Mouse (Mus musculus) embryonic facial prominence, embryonic 13.5 days (tissue): ENCODE measurements at regions not wholly inside any gene's neighbourhood (a gene's known extent, or its start where the extent isn't known, plus 50 kb on each side); places are given as distances from the start of the nearest gene placed in this dataset.
"Not testable (repeated sequence)": the region's sequence is repeated elsewhere in the genome, so short reads cannot be mapped to it uniquely, and the experiment has no call there.

Source experiments
- ATAC-seq: fragments of 200-750 bp; cut with Nextera tagmentation; 2 replicates; pipeline ENCODE4 v1.8.0; 2017; ENCODE audit warnings: low read depth; ENCODE audit not compliant: insufficient number of reproducible peaks, insufficient read depth, low FRiP score, low TSS enrichment
- H3K27ac ChIP-seq: fragments of 300-500 bp; sonication (generic); 2 replicates; pipeline ENCODE4 v1.5.1; 2015; ENCODE audit warnings: moderate library complexity, mild to moderate bottlenecking, inconsistent platforms
- H3K27me3 ChIP-seq: fragments of 300-500 bp; sonication (generic); 2 replicates; pipeline ENCODE4 v1.6.1; 2015; ENCODE audit warnings: mild to moderate bottlenecking, inconsistent platforms
- H3K36me3 ChIP-seq: fragments of 300-500 bp; sonication (generic); 2 replicates; pipeline ENCODE4 v1.6.1; 2015; ENCODE audit warnings: mild to moderate bottlenecking, inconsistent platforms
- H3K4me1 ChIP-seq: fragments of 300-500 bp; sonication (generic); 2 replicates; pipeline ENCODE4 v1.6.1; 2015; ENCODE audit warnings: inconsistent platforms
- H3K4me2 ChIP-seq: fragments of 300-500 bp; sonication (generic); 2 replicates; pipeline ENCODE4 v1.6.1; 2015; ENCODE audit warnings: moderate library complexity, mild to moderate bottlenecking, inconsistent platforms
- H3K4me3 ChIP-seq: fragments of 300-500 bp; sonication (generic); 2 replicates; pipeline ENCODE4 v1.5.1; 2015; ENCODE audit warnings: mild to moderate bottlenecking, inconsistent platforms
- H3K9ac ChIP-seq: fragments of 300-500 bp; sonication (generic); 2 replicates; pipeline ENCODE4 v1.6.1; 2015; ENCODE audit warnings: mild to moderate bottlenecking, inconsistent platforms
- H3K9me3 ChIP-seq: fragments of 300-500 bp; sonication (generic); 2 replicates; pipeline ENCODE4 v1.6.1; 2016; ENCODE audit warnings: inconsistent platforms
- WGBS: fragments of 180-500 bp; shearing (Covaris S2); methylation state at CpG from one replicate; pipeline ENCODE4 v1.1.7; 2015; ENCODE audit warnings: mixed read lengths; 5-methylcytosine and 5-hydroxymethylcytosine counted together

DNA sequence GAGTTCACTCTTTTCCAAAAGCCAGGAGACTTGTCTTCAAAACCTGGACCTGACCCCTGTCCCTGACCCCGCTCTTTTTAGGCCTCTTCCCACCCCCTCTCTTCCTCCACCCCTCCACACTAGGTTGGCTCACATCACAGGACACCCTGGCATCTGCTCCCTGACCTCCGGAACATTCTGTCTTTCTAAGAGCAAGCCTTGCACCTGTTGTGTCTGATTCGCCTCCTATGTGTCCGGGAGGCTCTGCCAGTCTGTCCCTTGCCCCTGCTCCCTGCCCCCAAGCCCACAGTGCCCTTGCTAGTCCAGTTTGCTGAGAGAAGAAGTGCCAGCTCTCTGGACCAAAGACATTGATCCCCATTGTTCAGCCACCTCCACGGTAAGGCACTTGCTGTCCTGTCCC lies 138.3 kb upstream of the Ajap1 start:
- Histone ChIP-seq H3K4me3 (no peak overlapping the region), H3K4me2 (no peak overlapping the region), H3K27ac (no peak overlapping the region), H3K36me3 (no peaks in the 10 kb centered on the region), H3K9me3 (no peaks in the 10 kb centered on the region), H3K4me1 (no peaks in the 10 kb centered on the region), H3K9ac (no peak overlapping the region), H3K27me3 (no peaks in the 10 kb centered on the region)
- 83% methylated on average over 5 of the region's 5 CpGs for WGBS
- no peak for ATAC-seq

DNA sequence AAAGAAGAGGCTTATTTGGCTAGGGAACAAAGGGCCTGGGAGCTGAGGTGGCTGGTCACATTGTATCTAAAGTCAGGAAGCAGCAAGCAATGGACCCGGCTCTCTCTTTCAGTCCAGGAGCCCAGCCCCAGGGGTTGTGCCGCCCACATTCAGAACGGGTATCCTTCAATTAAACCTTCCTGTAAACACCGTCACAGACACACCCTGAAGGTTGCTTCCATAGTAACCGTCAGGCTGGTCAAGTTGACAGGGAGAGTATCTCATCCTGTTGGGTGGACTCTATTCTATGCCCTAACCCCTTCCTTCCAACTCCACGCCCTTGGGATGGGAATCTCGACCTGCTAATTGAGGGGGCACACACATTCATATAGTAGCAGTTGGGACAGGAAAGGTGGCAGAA lies 148.6 kb upstream of the Ajap1 start:
- Histone ChIP-seq H3K4me2 (no peak overlapping the region), H3K9me3 (no peaks in the 10 kb centered on the region; the same call in 1 of the 2 replicates), H3K9ac (no peak overlapping the region), H3K36me3 (no peaks in the 10 kb centered on the region), H3K27me3 (peaks cover 12% of the 10 kb centered on the region), H3K27ac (no peak overlapping the region), H3K4me3 (no peak overlapping the region), H3K4me1 (no peaks in the 10 kb centered on the region)
- WGBS = 70% methylated on average over 7 of the region's 7 CpGs
- no peak for ATAC-seq

DNA sequence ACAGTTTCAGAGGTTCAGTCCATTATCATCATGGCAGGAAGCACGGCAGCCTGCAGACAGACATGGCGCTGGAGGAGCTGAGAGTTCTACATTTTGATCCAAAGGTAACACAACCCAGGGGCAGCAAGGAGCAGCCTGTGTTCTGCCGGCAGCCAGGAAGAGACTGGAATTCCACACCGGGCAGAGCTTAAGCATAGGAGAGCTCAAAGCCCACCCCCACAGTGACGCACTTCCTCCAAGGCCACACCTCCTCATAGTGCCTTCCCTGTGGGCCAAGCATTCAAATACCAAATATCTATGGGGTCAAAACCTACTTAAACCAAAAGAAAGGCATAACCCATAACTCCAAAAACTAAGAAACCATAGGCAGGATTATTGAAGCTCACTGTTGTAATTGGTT lies 149.4 kb upstream of the Ajap1 start:
- peaks cover 12% of the 10 kb centered on the region for H3K27me3 ChIP-seq
- no peak for ATAC-seq
- 94% methylated on average over 5 of the region's 5 CpGs for WGBS

DNA sequence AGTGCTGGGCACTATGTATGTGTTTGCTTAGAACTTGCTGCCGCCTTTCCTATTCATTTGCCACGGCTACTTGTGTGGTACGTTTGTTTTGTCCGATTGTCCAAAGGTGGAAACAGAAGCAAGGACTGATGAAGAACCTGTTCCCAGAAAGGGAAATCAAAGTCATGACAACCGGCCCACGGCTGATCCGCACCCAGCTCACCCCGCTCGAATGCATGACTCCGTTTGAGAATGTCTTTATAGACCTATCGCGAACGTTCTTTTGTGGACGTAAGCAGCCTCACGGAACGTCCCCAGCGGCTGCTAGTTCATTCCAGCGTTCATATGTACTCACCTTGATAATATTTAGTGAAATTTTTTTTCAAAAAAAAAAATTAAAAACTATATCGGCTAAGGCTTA lies 149.9 kb upstream of the Ajap1 start:
- 87% methylated on average over 19 of the region's 19 CpGs for WGBS
- H3K36me3 ChIP-seq = no peaks in the 10 kb centered on the region
- no peak for ATAC-seq
- H3K4me1 ChIP-seq = no peaks in the 10 kb centered on the region
- no peak overlapping the region for H3K4me2 ChIP-seq
- H3K9ac ChIP-seq = no peak overlapping the region
- peaks cover 12% of the 10 kb centered on the region for H3K27me3 ChIP-seq
- H3K4me3 ChIP-seq = no peak overlapping the region
- no peak overlapping the region for H3K27ac ChIP-seq
- no peaks in the 10 kb centered on the region; the same call in 1 of the 2 replicates for H3K9me3 ChIP-seq

More for the DNA sequence above, 149.4 kb upstream of the Ajap1 start:
- Histone ChIP-seq H3K4me1 (no peaks in the 10 kb centered on the region), H3K36me3 (no peaks in the 10 kb centered on the region), H3K4me2 (no peak overlapping the region), H3K4me3 (no peak overlapping the region), H3K9ac (no peak overlapping the region), H3K27ac (no peak overlapping the region), H3K9me3 (no peaks in the 10 kb centered on the region; the same call in 1 of the 2 replicates)

DNA sequence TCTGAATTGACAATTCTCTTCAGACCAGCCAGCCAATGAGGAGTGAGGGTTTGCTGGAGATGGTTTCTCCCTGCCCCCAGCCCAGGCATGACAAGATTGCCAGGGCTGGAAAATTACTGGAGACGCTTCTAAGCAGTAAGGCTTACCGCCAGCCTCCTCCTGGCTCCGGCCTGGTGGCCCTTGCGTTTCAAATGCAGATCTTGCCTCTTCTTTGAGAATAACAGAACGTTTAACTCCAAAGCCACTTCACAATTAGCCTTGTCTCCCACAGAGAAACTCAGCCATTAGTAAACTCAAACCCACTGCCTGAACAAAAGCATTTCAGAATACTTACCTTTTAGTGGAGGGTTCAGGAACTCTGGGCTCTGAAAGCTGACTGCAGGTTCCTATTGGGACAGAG lies 150.6 kb upstream of the Ajap1 start:
- ATAC-seq = no peak
- WGBS = 17% methylated on average over 5 of the region's 5 CpGs
- no peak overlapping the region for H3K4me3 ChIP-seq
- no peak overlapping the region for H3K9ac ChIP-seq
- H3K27ac ChIP-seq = no peak overlapping the region
- no peaks in the 10 kb centered on the region for H3K4me1 ChIP-seq
- no peaks in the 10 kb centered on the region for H3K36me3 ChIP-seq
- peaks cover 12% of the 10 kb centered on the region for H3K27me3 ChIP-seq
- no peak overlapping the region for H3K4me2 ChIP-seq
- no peaks in the 10 kb centered on the region; the same call in 1 of the 2 replicates for H3K9me3 ChIP-seq

DNA sequence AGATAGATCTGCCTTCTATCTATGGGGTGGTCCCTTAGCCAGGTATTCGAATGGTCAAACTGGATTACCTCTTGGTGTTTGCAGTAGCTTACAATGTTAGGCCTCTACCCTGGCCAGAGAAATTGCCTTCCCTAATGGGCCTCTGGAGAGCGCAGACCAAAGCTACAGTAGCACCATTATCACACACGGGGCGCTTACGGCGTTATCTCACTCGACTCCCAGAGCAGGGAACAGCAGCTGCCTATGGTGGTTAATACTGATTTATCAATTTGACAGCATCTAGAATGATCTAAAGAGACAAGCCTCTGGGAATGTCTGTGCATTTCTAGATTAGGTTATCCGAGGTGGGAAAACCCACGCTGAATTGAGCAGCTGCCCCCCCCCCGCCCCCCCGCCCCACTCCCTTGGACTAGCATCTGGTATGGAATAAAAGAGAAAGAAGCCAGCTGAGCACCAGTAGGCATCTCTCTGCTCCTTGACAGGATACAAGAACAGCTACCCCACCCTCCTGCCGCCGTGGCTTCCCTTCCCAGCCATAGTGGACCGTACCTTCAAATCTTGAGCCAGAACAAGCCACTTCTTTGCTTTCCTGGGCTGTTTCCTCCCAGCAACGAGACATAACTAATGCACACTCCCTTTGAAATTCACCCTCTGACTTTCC lies 151.7 kb upstream of the Ajap1 start:
- Histone ChIP-seq H3K4me3 (no peak overlapping the region), H3K27me3 (peaks cover 12% of the 10 kb centered on the region), H3K36me3 (no peaks in the 10 kb centered on the region), H3K9me3 (no peaks in the 10 kb centered on the region; the same call in 1 of the 2 replicates), H3K9ac (no peak overlapping the region), H3K4me2 (no peak overlapping the region), H3K27ac (no peak overlapping the region), H3K4me1 (no peaks in the 10 kb centered on the region)
- no peak for ATAC-seq
- 47% methylated on average over 15 of the region's 15 CpGs for WGBS

DNA sequence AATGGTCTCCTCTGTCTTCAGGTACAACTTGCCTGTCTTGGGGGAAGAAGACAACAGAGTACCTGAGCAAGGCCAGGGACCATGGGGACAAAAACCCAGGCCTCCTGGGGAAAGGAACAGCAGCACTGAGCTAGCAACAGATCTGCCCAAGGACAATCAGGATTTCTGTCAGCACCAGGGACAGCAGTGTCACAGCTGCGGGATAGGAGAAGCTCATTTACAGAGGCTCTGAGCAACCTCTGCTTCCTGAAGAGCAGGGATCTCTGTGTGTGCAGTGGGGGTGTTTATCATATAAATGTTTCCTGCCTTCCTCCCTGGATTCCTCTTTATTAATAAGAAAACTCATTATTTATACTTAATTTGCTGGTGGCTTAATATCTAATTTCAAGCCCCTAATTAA lies 155.4 kb upstream of the Ajap1 start:
- no peak overlapping the region for H3K27ac ChIP-seq
- ATAC-seq = no peak
- 4% methylated on average over 1 of the region's 1 CpGs for WGBS

DNA sequence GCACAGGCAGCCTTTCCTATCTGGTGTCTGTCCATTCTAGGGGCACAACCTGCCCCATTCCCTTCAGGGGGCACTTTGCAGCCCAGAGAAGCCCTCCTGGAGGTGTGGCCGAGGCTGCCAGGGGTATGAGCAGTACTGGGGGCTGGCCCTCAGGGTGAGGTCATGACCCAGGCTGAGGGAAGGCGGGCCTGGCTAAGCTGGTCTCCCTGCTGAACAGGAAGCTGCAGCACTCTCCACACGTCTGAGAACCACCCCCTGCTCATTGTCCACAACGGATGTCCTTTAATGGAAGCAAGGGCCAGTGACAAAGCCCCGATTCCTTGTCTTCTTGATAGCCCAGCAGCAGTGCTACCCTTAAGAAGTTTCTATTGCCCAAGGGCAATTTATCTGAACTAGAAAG lies 169.2 kb upstream of the Ajap1 start:
- Histone ChIP-seq H3K9ac (no peak overlapping the region), H3K9me3 (no peaks in the 10 kb centered on the region), H3K27me3 (no peaks in the 10 kb centered on the region), H3K4me2 (no peak overlapping the region), H3K36me3 (no peaks in the 10 kb centered on the region), H3K4me3 (no peak overlapping the region), H3K27ac (no peak overlapping the region), H3K4me1 (no peaks in the 10 kb centered on the region)
- 3% methylated on average over 5 of the region's 5 CpGs for WGBS
- no peak for ATAC-seq

More for the DNA sequence above, 155.4 kb upstream of the Ajap1 start:
- Histone ChIP-seq H3K9me3 (no peaks in the 10 kb centered on the region), H3K27me3 (peaks cover 12% of the 10 kb centered on the region), H3K4me1 (no peaks in the 10 kb centered on the region), H3K4me3 (no peak overlapping the region), H3K4me2 (no peak overlapping the region), H3K9ac (no peak overlapping the region), H3K36me3 (no peaks in the 10 kb centered on the region)

DNA sequence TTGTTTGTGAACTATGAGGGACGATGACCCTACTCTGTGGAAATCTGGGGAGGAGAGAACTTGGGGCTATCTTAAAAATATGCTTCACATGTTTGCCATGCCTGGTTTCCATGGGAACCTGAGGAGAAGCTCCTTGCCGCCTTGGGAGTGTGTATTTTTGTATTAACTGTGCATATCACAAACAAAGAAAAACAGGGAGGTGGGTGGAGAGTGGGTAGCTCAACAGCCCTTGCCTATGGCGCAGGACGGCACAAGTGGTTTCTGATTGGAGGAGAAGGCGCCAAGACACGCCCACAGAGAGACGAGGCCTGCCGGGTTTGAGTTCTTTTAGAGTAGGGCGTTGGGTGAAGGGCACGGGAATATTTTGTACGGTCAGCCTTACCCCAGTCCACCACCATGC lies 170.2 kb upstream of the Ajap1 start:
- no peaks in the 10 kb centered on the region for H3K36me3 ChIP-seq
- no peaks in the 10 kb centered on the region for H3K27me3 ChIP-seq
- H3K4me2 ChIP-seq = no peak overlapping the region
- no peaks in the 10 kb centered on the region for H3K9me3 ChIP-seq
- H3K27ac ChIP-seq = no peak overlapping the region
- H3K4me3 ChIP-seq = no peak overlapping the region
- ATAC-seq = no peak
- WGBS = 83% methylated on average over 11 of the region's 11 CpGs
- H3K4me1 ChIP-seq = no peaks in the 10 kb centered on the region
- no peak overlapping the region for H3K9ac ChIP-seq

DNA sequence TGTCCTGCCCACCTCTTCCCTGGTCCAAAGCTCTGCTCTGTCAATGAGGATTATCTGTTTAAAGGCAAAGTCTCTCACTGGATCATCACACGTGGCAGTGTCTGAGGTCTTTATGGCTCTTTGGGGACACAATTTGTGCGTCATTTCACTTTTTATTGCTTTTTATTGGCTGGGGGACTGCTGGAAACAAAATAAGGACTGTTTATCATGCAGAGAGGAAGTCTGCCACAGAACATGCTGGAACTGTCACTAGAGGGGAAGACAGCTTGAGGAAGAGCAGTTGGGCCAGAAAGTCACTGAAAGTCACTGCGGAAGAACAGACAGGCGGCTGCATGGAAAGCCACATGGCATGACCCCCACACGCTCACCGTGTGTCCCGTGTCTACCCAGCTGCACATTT lies 180.1 kb upstream of the Ajap1 start:
- no peak overlapping the region for H3K9ac ChIP-seq
- WGBS = 85% methylated on average over 7 of the region's 7 CpGs
- H3K27ac ChIP-seq = no peak overlapping the region
- H3K4me1 ChIP-seq = no peaks in the 10 kb centered on the region
- H3K27me3 ChIP-seq = no peaks in the 10 kb centered on the region; the same call in 1 of the 2 replicates
- ATAC-seq = no peak
- H3K4me2 ChIP-seq = no peak overlapping the region
- no peak overlapping the region for H3K4me3 ChIP-seq
- no peaks in the 10 kb centered on the region for H3K36me3 ChIP-seq
- H3K9me3 ChIP-seq = no peaks in the 10 kb centered on the region

DNA sequence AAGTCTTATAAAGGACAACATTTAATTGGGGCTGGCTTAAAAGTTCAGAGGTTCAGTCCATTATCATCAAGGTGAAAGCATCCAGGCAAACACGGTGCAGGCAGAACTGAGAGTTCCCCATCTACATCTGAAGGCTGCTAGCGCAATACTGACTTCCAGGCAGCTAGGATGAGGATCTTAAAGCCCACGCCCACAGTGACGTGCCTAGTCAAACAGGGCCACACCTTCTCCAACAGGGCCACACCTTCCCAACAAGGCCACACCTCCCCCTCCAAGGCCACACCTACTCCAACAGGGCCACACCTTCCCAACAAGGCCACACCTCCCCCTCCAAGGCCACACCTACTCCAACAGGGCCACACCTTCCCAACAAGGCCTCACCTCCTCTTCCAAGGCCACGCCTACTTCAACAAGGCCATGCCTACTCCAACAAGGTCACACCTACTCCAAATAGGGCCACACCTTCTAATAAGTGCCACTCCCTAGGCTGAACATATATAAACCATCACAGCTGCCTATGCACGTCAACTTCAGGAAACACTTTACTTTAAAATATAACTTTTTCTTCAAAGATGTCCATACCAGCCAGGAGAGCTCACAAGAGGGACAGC lies 184.1 kb upstream of the Ajap1 start:
- H3K4me2 ChIP-seq, H3K4me1 ChIP-seq, H3K27ac ChIP-seq, H3K4me3 ChIP-seq, H3K27me3 ChIP-seq, H3K36me3 ChIP-seq, H3K9me3 ChIP-seq, ATAC-seq, H3K9ac ChIP-seq: not testable (repeated sequence)
- 82% methylated on average over 6 of the region's 6 CpGs for WGBS

DNA sequence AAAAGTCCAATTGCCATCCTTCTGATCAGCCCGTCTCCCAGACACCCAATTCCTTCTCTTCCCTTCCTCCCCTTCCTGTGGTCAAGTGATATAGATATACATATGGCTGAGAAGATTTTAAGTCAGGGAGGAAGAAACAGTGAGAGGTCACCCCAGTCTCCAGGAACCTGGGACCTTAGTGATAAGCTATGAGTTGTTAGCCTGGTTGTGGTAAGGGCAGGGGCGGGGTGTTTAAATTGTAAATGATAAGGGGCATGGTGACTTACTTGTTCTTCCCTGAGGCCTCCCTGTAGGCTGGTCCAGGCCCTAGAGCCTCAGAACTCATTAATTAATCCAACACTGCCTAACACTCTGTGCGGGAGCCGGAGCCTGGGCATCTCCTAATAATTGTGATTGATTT lies 186.5 kb upstream of the Ajap1 start:
- WGBS = 82% methylated on average over 4 of the region's 4 CpGs
- no peak for ATAC-seq
- Histone ChIP-seq H3K27ac (no peak overlapping the region), H3K4me3 (no peak overlapping the region), H3K9ac (no peak overlapping the region), H3K4me1 (no peaks in the 10 kb centered on the region), H3K4me2 (no peak overlapping the region), H3K36me3 (no peaks in the 10 kb centered on the region), H3K27me3 (no peaks in the 10 kb centered on the region), H3K9me3 (no peaks in the 10 kb centered on the region)
